Comparison of ENCODE assay signal across 7 mouse cellular contexts in genomic region chr17:21488760-21489499, GRCm38 (mm10). TPM values are rescaled to one million over a fixed set of nuclear protein-coding genes. Genes with fewer than 3 reads are reported as not detected.
DNase-seq lines count a peak whose midpoint lies in the region; ATAC-seq lines count a peak whose summit lies in the region.

Gene Zfp53 (plus strand): TSS chr17:21488998.

- no peaks in the 10 kb centered on the region for H3K36me3 ChIP-seq in embryonic facial prominence, embryonic 11.5 days (replicated peaks; ENCODE audit: control insufficient read depth, insufficient read depth, low read depth, low read length)
- H3K36me3 ChIP-seq in limb, embryonic 10.5 days = peaks cover 5% of the 10 kb centered on the region
- H3K36me3 ChIP-seq in midbrain, embryonic 13.5 days = 0 out of 2 replicates have a peak, but pooled peaks cover 2% of the 10 kb centered on the region

- DNase-seq in adrenal gland, postnatal 14 days = peak; percentile 93
- DNase-seq in embryonic facial prominence, embryonic 11.5 days (ENCODE audit: low spot score) = peak; percentile 84
- DNase-seq in kidney, adult 11 months = peak; percentile 93
- DNase-seq in limb, embryonic 10.5 days (ENCODE audit: low spot score) = peak; percentile 80
- peak; percentile 75 for DNase-seq in spleen, adult 12 weeks (ENCODE audit: low spot score)

- no peak within 1 kb of the TSS for H3K27ac ChIP-seq in embryonic facial prominence, embryonic 11.5 days (replicated peaks; ENCODE audit: low read depth, low read length)
- peak within 1 kb of the TSS; percentile 84 for H3K27ac ChIP-seq in limb, embryonic 10.5 days
- peak within 1 kb of the TSS; percentile 63 for H3K27ac ChIP-seq in midbrain, embryonic 13.5 days

- H3K4me3 ChIP-seq in embryonic facial prominence, embryonic 11.5 days (ENCODE audit: low read depth, low read length) = peak within 1 kb of the TSS; percentile 75
- H3K4me3 ChIP-seq in limb, embryonic 10.5 days = peak within 1 kb of the TSS; percentile 69
- peak within 1 kb of the TSS; percentile 74 for H3K4me3 ChIP-seq in midbrain, embryonic 13.5 days (replicated peaks)

- H3K4me1 ChIP-seq in embryonic facial prominence, embryonic 11.5 days (ENCODE audit: control insufficient read depth, insufficient read depth, low read length) = no peaks in the 10 kb centered on the region
- peaks cover 8% of the 10 kb centered on the region; the same call in 1 of the 2 replicates for H3K4me1 ChIP-seq in limb, embryonic 10.5 days
- peaks cover 13% of the 10 kb centered on the region for H3K4me1 ChIP-seq in midbrain, embryonic 13.5 days (replicated peaks)

- H3K4me2 ChIP-seq in embryonic facial prominence, embryonic 11.5 days (ENCODE audit: low read depth, low read length) = peak within 1 kb of the TSS; percentile 61
- peak within 1 kb of the TSS; percentile 67 for H3K4me2 ChIP-seq in midbrain, embryonic 13.5 days (replicated peaks)

- no peaks in the 10 kb centered on the region for H3K9me3 ChIP-seq in embryonic facial prominence, embryonic 11.5 days (replicated peaks; ENCODE audit: control insufficient read depth, low read length)
- no peaks in the 10 kb centered on the region for H3K9me3 ChIP-seq in limb, embryonic 10.5 days (replicated peaks)
- H3K9me3 ChIP-seq in midbrain, embryonic 13.5 days = no peaks in the 10 kb centered on the region

- peak; percentile 100 for ATAC-seq in embryonic facial prominence, embryonic 11.5 days (replicated peaks; ENCODE audit: insufficient number of reproducible peaks, low FRiP score, low TSS enrichment, low read depth)
- ATAC-seq in granulocyte monocyte progenitor cell, adult 5-6 weeks (replicated peaks; ENCODE audit: poor library complexity, severe bottlenecking) = peak; percentile 98
- ATAC-seq in midbrain, embryonic 13.5 days = peak; percentile 100

- 2% methylated on average over 34 of the region's 34 CpGs for whole genome bisulfite sequencing in embryonic facial prominence, embryonic 11.5 days
- 1% methylated on average over 34 of the region's 34 CpGs for WGBS in limb, embryonic 10.5 days
- under 1% methylated on average over 34 of the region's 34 CpGs for WGBS in midbrain, embryonic 13.5 days

- H3K9ac ChIP-seq in embryonic facial prominence, embryonic 11.5 days (replicated peaks; ENCODE audit: low read length) = peak within 1 kb of the TSS; percentile 77
- H3K9ac ChIP-seq in midbrain, embryonic 13.5 days (replicated peaks) = peak within 1 kb of the TSS; percentile 81

- no peaks in the 10 kb centered on the region for H3K27me3 ChIP-seq in embryonic facial prominence, embryonic 11.5 days (ENCODE audit: control insufficient read depth, insufficient read depth, low read length)
- no peaks in the 10 kb centered on the region for H3K27me3 ChIP-seq in limb, embryonic 10.5 days (ENCODE audit: low read depth, poor library complexity, severe bottlenecking)
- no peaks in the 10 kb centered on the region for H3K27me3 ChIP-seq in midbrain, embryonic 13.5 days

RNA-seq across cellular contexts. Expression of gene Zfp53, which starts in this region (rescaled TPM):
- 4.8 and 5.6 TPM in 2 replicates for total RNA-seq in adrenal gland, postnatal 14 days (2021)
- 10.3 and 10.4 TPM in 2 replicates for polyA plus RNA-seq in embryonic facial prominence, embryonic 11.5 days (2014; fragmentation: Nextera tagmentation; extraction: Ambion mirVana)
- total RNA-seq in granulocyte monocyte progenitor cell, adult 5-6 weeks (2014; fragmentation: Nextera tagmentation) = 10.9 and 14.4 TPM in 2 replicates
- 10.4 and 15.8 TPM in 2 replicates for total RNA-seq in granulocyte monocyte progenitor cell, adult 5-6 weeks (2017)
- polyA plus RNA-seq in limb, embryonic 10.5 days (2016; fragmentation: Nextera tagmentation; extraction: Ambion mirVana) = 7.2 and 9.2 TPM in 2 replicates
- polyA plus RNA-seq in midbrain, embryonic 13.5 days (2015; fragmentation: Nextera tagmentation; extraction: Ambion mirVana) = 9.5 and 11.1 TPM in 2 replicates
